Mouse (Mus musculus): ENCODE results near the gene Pspn. TPM values are rescaled to one million over a fixed set of nuclear protein-coding genes. Genes with fewer than 3 reads are reported as not detected.

The Pspn gene
- total and polyA plus RNA-seq, 2 experiments from 2014 or later, result 0.37 TPM; not detected in 1

DNA sequence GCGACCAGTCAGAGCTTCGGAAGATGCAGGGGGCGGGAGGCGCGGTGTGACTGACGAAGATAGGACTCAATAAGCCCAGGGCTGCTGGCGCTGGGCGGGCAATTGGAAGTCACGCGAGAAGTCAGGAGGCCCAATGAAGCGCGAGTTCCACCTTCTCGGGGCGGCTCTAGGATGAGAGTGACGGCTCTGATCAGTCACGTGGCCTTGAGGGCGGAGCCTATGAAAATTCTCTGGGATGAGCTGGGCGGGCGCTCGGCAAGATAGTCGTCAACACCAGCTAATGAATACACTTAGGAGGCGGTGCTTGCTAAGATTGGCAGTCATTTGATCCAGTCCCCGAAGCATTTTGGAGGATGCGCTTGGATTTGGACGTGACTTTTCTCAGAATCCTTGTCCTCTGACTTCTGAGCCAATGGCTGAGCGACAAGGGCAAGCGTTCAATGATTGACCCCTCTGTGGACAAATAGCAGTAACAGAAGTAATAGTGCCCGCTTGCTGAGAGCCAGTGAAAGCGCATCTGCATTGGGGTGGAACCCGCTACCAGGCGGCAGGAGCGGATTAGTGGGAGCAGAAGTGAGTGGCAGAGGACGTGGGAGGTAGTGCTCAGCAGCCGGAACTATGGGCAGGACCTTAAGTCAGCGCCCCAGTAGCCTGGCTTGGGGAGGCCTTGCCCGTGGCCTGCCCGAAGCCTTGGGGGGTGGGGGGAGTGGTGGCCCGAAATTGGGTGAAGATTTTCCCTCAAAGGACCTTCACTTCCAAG is 32.0 kb upstream of the Pspn start:
- WGBS, result under 1% methylated on average over 38 of the region's 38 CpGs
- DNase-seq (ENCODE audit: low spot score), result peak; percentile 100
- Histone ChIP-seq H3K36me3 (ENCODE audit: insufficient read depth, low read length) (peaks cover 9% of the 10 kb centered on the region), H3K27me3 (ENCODE audit: insufficient read depth, low read length) (no peaks in the 10 kb centered on the region), H3K4me2 (ENCODE audit: low read depth, low read length, poor library complexity, severe bottlenecking) (peak overlapping the region; percentile 49), H3K27ac (ENCODE audit: low read depth, low read length) (peak overlapping the region; percentile 80), H3K4me1 (ENCODE audit: insufficient read depth, low read length) (peaks cover 15% of the 10 kb centered on the region; the same call in 1 of the 2 replicates), H3K9ac (replicated peaks; ENCODE audit: low read length, poor library complexity, severe bottlenecking) (peak overlapping the region; percentile 42; the same call in 1 of the 2 replicates), H3K4me3 (ENCODE audit: low read depth, low read length) (peak overlapping the region; percentile 87), H3K9me3 (ENCODE audit: low read length) (no peaks in the 10 kb centered on the region)
- peak; percentile 43 for TF ChIP-seq CTCF (IDR thresholded peaks at IDR 0.05)
- ATAC-seq (ENCODE audit: low FRiP score), result peak; percentile 98

DNA sequence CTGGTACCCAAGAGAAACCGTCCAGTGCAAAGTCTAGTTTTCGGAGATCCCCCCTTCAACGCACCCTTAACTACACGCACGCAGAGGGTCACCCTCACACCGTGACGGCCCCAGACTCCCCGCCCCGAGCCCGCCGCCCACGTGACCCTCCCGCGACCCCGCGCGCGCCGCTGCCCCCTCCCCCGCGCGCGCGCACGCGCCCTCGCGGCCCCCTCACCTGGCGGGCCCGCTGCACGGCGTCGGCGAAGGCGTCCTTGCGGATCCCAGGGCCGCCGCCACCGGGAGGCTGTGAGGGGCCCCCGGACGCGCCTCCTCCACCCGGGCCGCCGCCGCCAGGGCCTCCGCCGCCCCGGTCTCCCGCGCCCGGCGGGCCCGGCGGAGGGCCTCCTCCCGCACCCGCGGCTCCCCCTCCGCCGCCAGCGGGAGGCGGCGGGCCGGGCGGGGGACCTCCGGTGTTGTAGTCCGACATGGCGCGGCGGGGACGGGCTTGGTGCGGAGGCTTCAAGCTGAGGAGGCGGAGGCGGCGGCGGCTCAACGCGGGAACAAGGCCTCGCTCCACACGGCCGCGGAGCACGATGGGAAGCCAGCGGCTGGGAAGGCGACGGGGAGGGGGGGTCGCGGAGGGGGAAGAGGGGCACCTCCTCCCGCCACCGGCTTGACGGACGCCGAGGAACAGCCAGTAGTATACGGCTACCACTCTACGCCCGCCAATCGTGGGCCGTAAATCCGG is 31.3 kb upstream of the Pspn start, which contains the start of gene Khsrp:
Gene Khsrp, minus strand, starts transcription at position 592 of the 730 bp plus-strand sequence.
- no peak for ATAC-seq (ENCODE audit: low FRiP score)
- Histone ChIP-seq H3K36me3 (ENCODE audit: insufficient read depth, low read length) (peaks cover 16% of the 10 kb centered on the region), H3K4me2 (ENCODE audit: low read depth, low read length, poor library complexity, severe bottlenecking) (peak within 1 kb of the TSS; percentile 78), H3K4me1 (ENCODE audit: insufficient read depth, low read length) (peaks cover 15% of the 10 kb centered on the region; the same call in 1 of the 2 replicates), H3K9ac (replicated peaks; ENCODE audit: low read length, poor library complexity, severe bottlenecking) (peak within 1 kb of the TSS; percentile 99), H3K9me3 (ENCODE audit: low read length) (no peaks in the 10 kb centered on the region), H3K27me3 (ENCODE audit: insufficient read depth, low read length) (no peaks in the 10 kb centered on the region), H3K27ac (ENCODE audit: low read depth, low read length) (peak within 1 kb of the TSS; percentile 96), H3K4me3 (ENCODE audit: low read depth, low read length) (peak within 1 kb of the TSS; percentile 87)
- WGBS, result under 1% methylated on average over 58 of the region's 99 CpGs
- no peak for TF ChIP-seq CTCF (IDR thresholded peaks at IDR 0.05)
- peak; percentile 47 for DNase-seq (ENCODE audit: low spot score)

DNA sequence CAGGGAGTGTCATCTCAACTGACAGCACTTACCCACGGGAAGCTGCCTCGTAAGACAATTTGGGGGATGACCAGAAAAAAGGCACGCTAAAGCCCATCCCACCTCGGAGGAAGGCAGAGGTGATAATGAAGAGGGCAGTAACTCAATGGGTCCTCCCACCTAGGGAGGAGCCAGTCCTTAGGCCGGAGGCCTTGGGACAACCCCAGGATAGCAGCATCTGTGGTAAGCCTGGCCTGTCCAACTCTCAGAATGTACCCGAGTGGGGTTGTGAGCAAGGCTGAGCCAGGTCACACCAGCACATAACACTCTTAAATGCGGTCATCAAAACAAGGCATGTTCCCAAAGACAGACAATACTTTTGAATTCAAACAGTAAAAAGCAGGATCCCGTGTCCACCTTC is 29.9 kb upstream of the Pspn start:
- no peak for TF ChIP-seq CTCF (IDR thresholded peaks at IDR 0.05)
- Histone ChIP-seq H3K4me3 (ENCODE audit: low read depth, low read length) (peak overlapping the region; percentile 87), H3K4me1 (ENCODE audit: insufficient read depth, low read length) (peaks cover 15% of the 10 kb centered on the region; the same call in 1 of the 2 replicates), H3K9ac (replicated peaks; ENCODE audit: low read length, poor library complexity, severe bottlenecking) (0 out of 2 replicates have a peak overlapping the region, but pooled peaks have one; percentile 99), H3K36me3 (ENCODE audit: insufficient read depth, low read length) (peaks cover 29% of the 10 kb centered on the region), H3K4me2 (ENCODE audit: low read depth, low read length, poor library complexity, severe bottlenecking) (peak overlapping the region; percentile 78), H3K27me3 (ENCODE audit: insufficient read depth, low read length) (no peaks in the 10 kb centered on the region), H3K9me3 (ENCODE audit: low read length) (no peaks in the 10 kb centered on the region), H3K27ac (ENCODE audit: low read depth, low read length) (no peak overlapping the region)
- DNase-seq (ENCODE audit: low spot score), result no peak
- ATAC-seq (ENCODE audit: low FRiP score), result no peak
- WGBS, result 53% methylated on average over 8 of the region's 8 CpGs

DNA sequence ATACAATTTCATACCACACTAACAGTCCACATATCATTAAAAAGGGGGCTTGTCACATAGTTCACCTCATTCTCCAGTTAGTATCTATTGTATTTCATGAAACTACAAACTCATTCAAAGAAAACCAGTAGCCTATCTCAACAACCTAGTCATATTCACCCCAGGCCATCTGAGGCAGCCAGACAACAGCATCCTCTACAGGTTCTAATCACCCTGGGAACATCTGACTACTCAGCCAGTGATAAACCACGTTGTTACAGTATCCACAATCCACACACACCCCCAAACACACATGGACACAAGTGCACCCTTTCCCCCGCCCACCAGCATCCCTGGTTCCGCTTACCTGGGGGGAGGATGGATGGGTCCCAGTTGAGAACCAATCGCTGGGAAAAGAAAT is 27.7 kb upstream of the Pspn start:
- ATAC-seq (ENCODE audit: low FRiP score), result no peak
- Histone ChIP-seq H3K27me3 (ENCODE audit: insufficient read depth, low read length) (no peaks in the 10 kb centered on the region), H3K9ac (replicated peaks; ENCODE audit: low read length, poor library complexity, severe bottlenecking) (no peak overlapping the region), H3K4me3 (ENCODE audit: low read depth, low read length) (no peak overlapping the region), H3K4me1 (ENCODE audit: insufficient read depth, low read length) (peaks cover 14% of the 10 kb centered on the region; the same call in 1 of the 2 replicates), H3K9me3 (ENCODE audit: low read length) (no peaks in the 10 kb centered on the region), H3K27ac (ENCODE audit: low read depth, low read length) (no peak overlapping the region), H3K36me3 (ENCODE audit: insufficient read depth, low read length) (peaks cover 51% of the 10 kb centered on the region), H3K4me2 (ENCODE audit: low read depth, low read length, poor library complexity, severe bottlenecking) (no peak overlapping the region)
- DNase-seq (ENCODE audit: low spot score), result no peak
- no peak for TF ChIP-seq CTCF (IDR thresholded peaks at IDR 0.05)
- 92% methylated on average over 4 of the region's 4 CpGs for WGBS

DNA sequence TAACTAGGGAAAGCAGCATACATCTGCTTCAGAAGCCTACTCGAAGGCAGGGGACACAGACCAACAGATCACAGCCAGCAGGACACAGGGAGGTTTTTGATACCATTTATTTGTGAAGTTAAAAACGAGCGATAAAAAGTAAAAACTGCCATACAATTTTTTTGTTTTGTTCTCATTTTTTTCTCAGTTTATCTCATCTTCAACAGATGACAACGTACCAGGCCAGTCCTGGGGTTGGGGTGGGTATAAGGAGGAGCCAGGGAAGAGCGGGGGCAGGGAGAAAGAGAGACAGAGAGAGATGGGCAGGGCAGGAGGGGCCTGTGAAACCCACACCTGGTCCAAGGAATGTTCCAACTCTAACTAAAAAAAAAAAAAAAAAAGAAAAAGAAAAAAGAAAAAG is 21.1 kb upstream of the Pspn start:
- Histone ChIP-seq H3K9ac (replicated peaks; ENCODE audit: low read length, poor library complexity, severe bottlenecking) (no peak overlapping the region), H3K36me3 (ENCODE audit: insufficient read depth, low read length) (peaks cover 47% of the 10 kb centered on the region), H3K4me1 (ENCODE audit: insufficient read depth, low read length) (no peaks in the 10 kb centered on the region), H3K9me3 (ENCODE audit: low read length) (no peaks in the 10 kb centered on the region), H3K4me3 (ENCODE audit: low read depth, low read length) (no peak overlapping the region), H3K27me3 (ENCODE audit: insufficient read depth, low read length) (no peaks in the 10 kb centered on the region), H3K27ac (ENCODE audit: low read depth, low read length) (no peak overlapping the region), H3K4me2 (ENCODE audit: low read depth, low read length, poor library complexity, severe bottlenecking) (no peak overlapping the region)
- DNase-seq (ENCODE audit: low spot score), result no peak
- 90% methylated on average over 5 of the region's 5 CpGs for WGBS
- no peak for TF ChIP-seq CTCF (IDR thresholded peaks at IDR 0.05)
- ATAC-seq (ENCODE audit: low FRiP score), result no peak

DNA sequence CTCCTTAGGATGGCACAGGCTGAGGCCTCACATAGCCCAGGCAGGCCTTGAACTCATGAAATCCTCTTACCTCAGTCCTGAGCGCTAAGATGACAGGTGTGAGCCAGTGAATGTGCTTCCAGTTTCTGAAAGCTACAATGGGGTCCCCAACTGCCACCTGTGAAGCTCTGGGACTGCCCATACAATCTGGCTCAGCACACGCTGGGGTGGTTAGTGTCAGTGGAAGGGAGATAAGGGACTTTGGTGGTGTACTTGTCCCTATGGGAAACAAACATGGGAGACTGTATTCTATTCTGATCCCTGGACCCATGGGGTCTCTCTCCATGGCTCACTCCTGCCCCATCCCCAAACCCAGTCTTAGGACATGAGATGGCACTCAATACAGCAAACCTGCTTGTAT is 19.9 kb upstream of the Pspn start:
- TF ChIP-seq CTCF (IDR thresholded peaks at IDR 0.05), result no peak
- Histone ChIP-seq H3K27ac (ENCODE audit: low read depth, low read length) (no peak overlapping the region), H3K4me3 (ENCODE audit: low read depth, low read length) (no peak overlapping the region), H3K27me3 (ENCODE audit: insufficient read depth, low read length) (no peaks in the 10 kb centered on the region), H3K9me3 (ENCODE audit: low read length) (no peaks in the 10 kb centered on the region), H3K36me3 (ENCODE audit: insufficient read depth, low read length) (peaks cover 34% of the 10 kb centered on the region), H3K4me1 (ENCODE audit: insufficient read depth, low read length) (no peaks in the 10 kb centered on the region), H3K4me2 (ENCODE audit: low read depth, low read length, poor library complexity, severe bottlenecking) (no peak overlapping the region), H3K9ac (replicated peaks; ENCODE audit: low read length, poor library complexity, severe bottlenecking) (no peak overlapping the region)
- WGBS, result 94% methylated on average over 2 of the region's 2 CpGs
- no peak for ATAC-seq (ENCODE audit: low FRiP score)
- DNase-seq (ENCODE audit: low spot score), result no peak

Measured in midbrain, postnatal 0 days (tissue).